Mouse (Mus musculus) heart, embryonic 16.5 days (tissue): ENCODE results near the gene Shisal2a. TPM values are rescaled to one million over a fixed set of nuclear protein-coding genes. Genes with fewer than 3 reads are reported as not detected.

Experiments
- ATAC-seq: fragments of 200-750 bp; cut with Nextera tagmentation; replicated peaks from 2 replicates; pipeline ENCODE4 v1.8.0; 2017; ENCODE audit warnings: moderate number of reproducible peaks; ENCODE audit not compliant: insufficient read depth, low FRiP score; ENCODE audit errors: extremely low read depth
- H3K27ac ChIP-seq: fragments of 300-500 bp; sonication (generic); 2 replicates; pipeline ENCODE4 v1.5.1; 2014; ENCODE audit warnings: mild to moderate bottlenecking, low read length, control low read depth, moderate library complexity
- H3K27me3 ChIP-seq: fragments of 300-500 bp; sonication (generic); 2 replicates; pipeline ENCODE4 v1.6.1; 2014; ENCODE audit warnings: low read length, mixed read lengths; ENCODE audit not compliant: control insufficient read depth, insufficient read depth
- H3K36me3 ChIP-seq: fragments of 300-500 bp; sonication (generic); 2 replicates; pipeline ENCODE4 v1.6.1; 2014; ENCODE audit not compliant: control insufficient read depth, insufficient read depth
- H3K4me1 ChIP-seq: fragments of 300-500 bp; sonication (generic); 2 replicates; pipeline ENCODE4 v1.6.1; 2014; ENCODE audit warnings: low read length, mixed read lengths; ENCODE audit not compliant: control insufficient read depth, insufficient read depth
- H3K4me2 ChIP-seq: fragments of 300-500 bp; sonication (generic); 2 replicates; pipeline ENCODE4 v1.6.1; 2014; ENCODE audit warnings: low read depth, mild to moderate bottlenecking, control low read depth, low read length
- H3K4me3 ChIP-seq: fragments of 300-500 bp; sonication (generic); 2 replicates; pipeline ENCODE4 v1.5.1; 2014; ENCODE audit warnings: mild to moderate bottlenecking, control low read depth, low read length
- H3K9ac ChIP-seq: fragments of 300-500 bp; sonication (generic); 2 replicates; pipeline ENCODE4 v1.6.1; 2014; ENCODE audit warnings: low read length, control low read depth
- H3K9me3 ChIP-seq: fragments of 300-500 bp; sonication (generic); replicated peaks from 2 replicates; pipeline ENCODE4 v1.6.1; 2016; ENCODE audit warnings: low read length; ENCODE audit not compliant: control insufficient read depth
- WGBS: fragments of 180-500 bp; shearing (Covaris S2); extraction: QIAGEN DNeasy Blood & Tissue Kit; methylation state at CpG from one replicate; pipeline ENCODE4 v1.1.7; 2014; 5-methylcytosine and 5-hydroxymethylcytosine counted together
- polyA plus RNA-seq: library from polyadenylated mRNA; unstranded; fragments of >200 nt; fragmentation: Nextera tagmentation; extraction: Ambion mirVana; gene quantifications from 2 replicates; pipeline ENCODE4 v1.2.1, GENCODE M21; 2015

Gene Shisal2a
- 1.3 and 1.4 TPM in 2 replicates for polyA plus RNA-seq

DNA sequence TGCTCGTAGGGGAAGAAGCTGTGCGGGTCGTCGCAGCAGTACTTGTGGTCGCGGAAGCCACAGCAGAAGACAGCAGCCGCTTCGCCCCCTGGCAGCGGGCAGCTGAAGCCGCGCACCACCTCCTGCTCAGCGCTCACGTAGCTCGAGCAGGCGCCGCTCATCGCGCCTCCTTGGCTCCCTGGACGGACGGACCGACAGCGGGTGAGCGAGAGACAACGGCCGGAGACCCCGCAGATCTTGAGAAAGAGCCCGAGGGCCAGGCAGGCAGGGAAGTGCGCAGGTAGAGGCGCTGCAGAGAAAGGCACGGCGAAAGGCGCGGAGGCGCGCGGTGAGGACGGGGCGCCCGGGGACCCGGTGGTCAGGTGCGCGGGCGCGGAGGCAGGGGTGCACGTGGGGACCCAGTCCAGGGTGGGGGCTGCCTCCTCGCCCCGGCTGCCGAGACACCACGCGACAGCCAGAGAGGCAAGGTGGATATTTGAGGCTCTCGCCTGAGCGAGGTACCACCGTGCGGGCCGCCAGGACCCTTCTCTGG, at the start of gene Shisal2a:
TSS of gene Shisal2a (minus strand) at position 167 of the 532 bp plus-strand sequence.
- Histone ChIP-seq H3K4me3 (peak within 1 kb of the TSS; percentile 61), H3K27me3 (peaks cover 14% of the 10 kb centered on the region), H3K9me3 (no peaks in the 10 kb centered on the region), H3K36me3 (no peaks in the 10 kb centered on the region), H3K9ac (peak within 1 kb of the TSS; percentile 75), H3K4me1 (peaks cover 10% of the 10 kb centered on the region), H3K4me2 (peak within 1 kb of the TSS; percentile 85), H3K27ac (no peak within 1 kb of the TSS)
- 0 out of 2 replicates have a peak, but pooled peaks have one; percentile 20 for ATAC-seq
- WGBS: 2% methylated on average over 54 of the region's 55 CpGs

DNA sequence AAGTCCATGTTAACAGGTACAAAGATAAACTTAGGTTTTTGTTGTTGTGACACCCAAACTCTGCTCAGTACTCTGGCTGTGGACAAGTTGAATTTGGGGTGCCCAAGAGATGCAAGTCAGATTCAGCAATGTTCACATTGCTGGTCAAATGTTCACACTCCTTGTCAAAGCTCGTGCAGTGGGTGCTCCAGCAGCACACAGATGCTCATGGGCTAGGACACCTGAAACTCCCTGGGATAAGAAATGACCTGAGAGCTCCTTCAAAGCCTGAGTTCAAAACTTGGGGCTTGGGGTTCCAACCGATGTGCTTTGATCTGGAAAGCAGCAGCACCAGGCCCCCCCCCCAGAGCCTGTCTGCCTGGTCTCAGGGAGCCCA, 48.4 kb upstream of the Shisal2a start:
- Histone ChIP-seq H3K4me3 (no peak overlapping the region), H3K27me3 (no peaks in the 10 kb centered on the region), H3K4me1 (peaks cover 6% of the 10 kb centered on the region), H3K9ac (no peak overlapping the region), H3K9me3 (no peaks in the 10 kb centered on the region), H3K27ac (no peak overlapping the region), H3K36me3 (no peaks in the 10 kb centered on the region), H3K4me2 (no peak overlapping the region)
- 51% methylated on average over 2 of the region's 2 CpGs for WGBS
- ATAC-seq: no peak

DNA sequence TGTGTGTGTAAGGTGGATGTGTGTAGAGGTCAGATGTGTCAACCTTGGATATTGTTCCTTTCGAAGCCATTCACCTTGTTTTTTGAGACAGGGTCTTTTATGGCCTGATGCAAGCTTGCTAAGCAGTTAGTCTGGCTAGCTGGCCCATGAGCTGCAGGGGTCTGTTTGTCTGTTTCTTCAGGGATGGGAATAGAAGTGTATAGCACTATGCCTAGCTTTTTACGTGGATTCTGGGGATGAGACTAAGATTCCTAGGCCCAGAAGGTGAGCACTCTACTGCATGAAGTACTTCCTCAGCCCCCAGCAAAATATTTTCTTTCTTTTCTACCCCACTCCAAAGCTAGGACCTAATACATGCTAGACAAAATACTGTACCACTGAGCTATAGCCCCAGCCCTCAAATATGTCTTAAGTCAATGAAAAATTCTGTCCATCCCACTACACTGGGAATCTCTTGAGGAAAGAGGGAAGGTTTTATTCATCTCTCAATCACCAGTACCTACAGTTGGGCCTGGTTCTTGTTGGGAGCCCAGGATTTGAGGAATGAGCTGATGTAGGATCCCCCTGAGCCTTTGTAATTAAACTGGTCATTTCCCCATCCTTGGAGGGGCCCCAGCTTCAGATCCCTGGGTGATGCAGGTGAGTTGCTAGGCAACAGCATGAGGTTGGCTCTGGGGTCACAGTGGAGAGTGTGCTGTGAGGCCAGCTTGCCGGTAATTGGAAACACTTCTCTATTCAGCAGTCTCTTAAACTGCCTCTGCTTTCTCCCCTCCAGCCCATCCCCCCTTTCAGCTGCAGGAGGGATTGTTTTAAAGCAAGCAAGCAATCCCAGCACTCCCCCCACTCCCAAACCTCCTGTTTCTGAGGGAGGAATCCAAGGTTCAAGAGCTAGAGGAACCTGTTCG, 47.8 kb upstream of the Shisal2a start:
- Histone ChIP-seq H3K27ac (no peak overlapping the region), H3K9ac (no peak overlapping the region)
- WGBS: 62% methylated on average over 4 of the region's 4 CpGs

DNA sequence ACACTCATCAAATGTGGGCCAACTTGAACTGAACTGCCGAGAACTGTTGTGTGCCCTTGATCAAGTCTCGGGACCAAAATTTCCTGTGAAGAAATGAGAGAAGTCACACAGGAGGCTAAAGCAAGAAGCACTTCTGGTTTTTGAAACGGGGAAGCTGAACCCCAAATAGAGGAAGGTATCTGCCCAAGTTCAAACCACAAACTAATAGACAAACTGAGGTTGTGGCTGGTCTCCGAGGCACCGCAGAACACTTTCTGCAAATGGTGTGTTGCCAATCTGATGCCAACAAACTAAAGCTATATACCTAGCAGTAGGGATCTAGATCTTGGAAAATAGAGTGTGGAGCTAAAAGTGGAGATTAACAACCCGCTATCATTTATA, 45.2 kb upstream of the Shisal2a start:
- 65% methylated on average over 6 of the region's 6 CpGs for WGBS
- Histone ChIP-seq H3K4me3 (no peak overlapping the region), H3K27ac (no peak overlapping the region), H3K4me2 (no peak overlapping the region), H3K36me3 (no peaks in the 10 kb centered on the region), H3K9me3 (no peaks in the 10 kb centered on the region), H3K9ac (no peak overlapping the region), H3K27me3 (no peaks in the 10 kb centered on the region), H3K4me1 (peaks cover 6% of the 10 kb centered on the region)
- no peak for ATAC-seq

More for the DNA sequence above, 47.8 kb upstream of the Shisal2a start:
- no peak for ATAC-seq
- Histone ChIP-seq H3K4me1 (peaks cover 6% of the 10 kb centered on the region), H3K36me3 (no peaks in the 10 kb centered on the region), H3K4me2 (no peak overlapping the region), H3K9me3 (no peaks in the 10 kb centered on the region), H3K27me3 (no peaks in the 10 kb centered on the region), H3K4me3 (no peak overlapping the region)

DNA sequence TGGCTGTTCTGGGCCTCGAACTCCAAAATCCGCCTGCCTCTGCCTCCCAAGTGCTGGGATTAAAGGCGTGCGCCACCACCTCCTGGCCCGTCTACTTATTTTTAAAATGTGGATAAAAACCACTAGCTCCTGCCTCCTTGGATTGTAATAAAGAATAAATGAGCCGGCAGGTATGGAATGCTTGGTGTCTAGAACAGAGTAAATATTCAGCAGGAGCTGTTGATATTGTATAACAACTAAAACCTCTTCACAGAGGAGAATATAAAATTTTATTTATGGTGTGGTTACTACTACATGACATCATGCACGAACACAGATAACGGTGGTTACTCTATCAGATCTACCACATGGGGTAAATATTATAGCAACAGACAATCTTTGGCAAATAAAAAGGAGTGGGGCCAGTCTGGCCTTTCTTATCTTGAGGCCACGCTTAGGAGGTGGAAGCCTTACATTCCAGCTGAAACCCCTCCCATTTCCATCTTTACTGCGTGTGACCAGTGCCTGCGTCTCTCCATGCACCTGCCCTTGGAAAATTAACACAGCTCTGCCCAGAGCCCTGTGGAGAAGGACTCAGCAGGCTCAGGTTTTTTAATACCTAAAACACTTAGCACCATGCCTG, 44.7 kb upstream of the Shisal2a start:
- Histone ChIP-seq H3K9ac (no peak overlapping the region), H3K4me2 (no peak overlapping the region), H3K4me1 (peaks cover 6% of the 10 kb centered on the region), H3K27me3 (no peaks in the 10 kb centered on the region), H3K36me3 (no peaks in the 10 kb centered on the region), H3K9me3 (no peaks in the 10 kb centered on the region), H3K27ac (no peak overlapping the region), H3K4me3 (no peak overlapping the region)
- ATAC-seq: no peak
- WGBS: 50% methylated on average over 11 of the region's 11 CpGs

DNA sequence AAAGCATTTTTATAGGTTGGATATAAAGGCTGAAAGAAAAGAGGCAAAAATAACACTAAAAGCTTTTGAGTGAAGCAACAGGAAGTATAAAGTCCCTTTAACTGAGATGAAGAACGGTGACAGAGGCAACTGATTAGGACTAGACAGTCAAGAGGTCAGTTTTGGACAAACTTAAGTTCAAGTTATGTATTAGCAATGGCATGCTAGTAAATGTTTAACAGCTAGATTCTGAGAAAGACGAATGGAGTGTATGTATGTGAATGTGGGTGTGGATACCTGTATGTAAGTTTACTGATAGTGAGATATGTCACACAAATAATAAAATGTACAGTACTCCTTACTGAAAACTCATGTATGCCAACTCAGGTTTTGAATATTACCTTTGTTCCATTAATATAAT, 41.4 kb upstream of the Shisal2a start:
- no peak overlapping the region for H3K4me2 ChIP-seq
- no peak for ATAC-seq
- no peaks in the 10 kb centered on the region for H3K27me3 ChIP-seq
- no peak overlapping the region for H3K4me3 ChIP-seq
- H3K9me3 ChIP-seq: no peaks in the 10 kb centered on the region
- no peak overlapping the region for H3K9ac ChIP-seq
- peaks cover 6% of the 10 kb centered on the region for H3K4me1 ChIP-seq
- WGBS: 53% methylated on average over 2 of the region's 2 CpGs
- H3K36me3 ChIP-seq: no peaks in the 10 kb centered on the region
- H3K27ac ChIP-seq: no peak overlapping the region

DNA sequence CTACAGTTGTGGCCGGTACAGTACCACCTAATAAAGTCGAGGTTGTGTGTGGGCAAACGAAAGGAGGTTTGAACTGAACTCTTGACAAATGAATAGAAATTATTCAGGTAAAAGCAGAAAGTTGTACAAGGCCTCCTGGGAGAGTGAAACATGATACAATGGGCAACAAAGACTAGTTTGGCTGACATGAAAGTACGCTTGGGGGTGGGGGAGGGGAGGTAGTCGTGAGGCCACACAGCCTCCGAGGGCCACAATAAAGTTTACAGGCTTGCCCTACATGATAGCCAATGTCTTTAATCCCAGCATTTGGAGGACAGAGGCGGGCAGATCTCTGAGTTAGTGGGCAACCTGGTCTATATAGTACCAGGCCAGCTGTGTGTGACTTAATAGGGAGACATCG, 24.5 kb upstream of the Shisal2a start:
- no peak for ATAC-seq
- Histone ChIP-seq H3K9ac (no peak overlapping the region), H3K4me2 (peak overlapping the region; percentile 84; the same call in 1 of the 2 replicates), H3K4me1 (peaks cover 10% of the 10 kb centered on the region), H3K9me3 (0 out of 2 replicates have a peak, but pooled peaks cover 4% of the 10 kb centered on the region), H3K27me3 (no peaks in the 10 kb centered on the region), H3K27ac (no peak overlapping the region), H3K36me3 (no peaks in the 10 kb centered on the region), H3K4me3 (no peak overlapping the region)
- 52% methylated on average over 8 of the region's 8 CpGs for WGBS

DNA sequence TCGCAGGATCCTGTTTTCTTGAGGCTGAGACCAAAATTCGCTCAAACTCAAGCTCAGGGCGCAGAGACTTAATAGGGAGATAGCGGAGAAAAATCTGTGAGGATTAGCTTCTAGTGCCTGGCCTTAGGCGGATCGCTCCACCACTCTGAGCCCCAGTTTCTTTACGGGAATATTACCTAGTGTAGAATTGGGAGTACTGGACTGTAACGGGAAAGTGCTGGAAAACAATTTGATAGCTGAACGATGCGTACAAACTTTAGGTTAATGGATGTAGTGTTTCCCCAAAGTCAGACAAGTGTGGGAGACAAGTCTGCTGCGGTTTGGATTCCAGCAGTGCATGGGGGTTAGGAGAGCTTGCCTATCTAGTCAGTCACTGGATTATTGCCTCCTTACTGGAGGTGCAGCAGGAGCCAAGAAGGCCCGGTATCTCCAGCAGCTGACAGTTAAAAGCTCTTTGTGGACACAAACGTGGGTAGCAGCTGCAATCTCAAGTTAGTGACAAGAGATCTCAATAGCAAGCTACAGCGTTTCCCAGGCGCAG, 23.8 kb upstream of the Shisal2a start, which contains the start of gene Gpx7:
TSS of gene Gpx7 (minus strand) at position 101 of the 541 bp plus-strand sequence.
- H3K4me3 ChIP-seq: peak within 1 kb of the TSS; percentile 61
- H3K4me1 ChIP-seq: peaks cover 10% of the 10 kb centered on the region
- H3K27me3 ChIP-seq: no peaks in the 10 kb centered on the region
- peak within 1 kb of the TSS; percentile 69 for H3K27ac ChIP-seq
- 0 out of 2 replicates have a peak, but pooled peaks cover 4% of the 10 kb centered on the region for H3K9me3 ChIP-seq
- H3K9ac ChIP-seq: peak within 1 kb of the TSS; percentile 85
- no peak for ATAC-seq
- WGBS: 8% methylated on average over 15 of the region's 15 CpGs
- H3K36me3 ChIP-seq: no peaks in the 10 kb centered on the region
- peak within 1 kb of the TSS; percentile 84 for H3K4me2 ChIP-seq
